Mouse (Mus musculus): Measurements from ENCODE around the gene Smad3. TPM values are rescaled to one million over a fixed set of nuclear protein-coding genes. Genes with fewer than 3 reads are reported as not detected.

Smad3 gene
- polyA plus RNA-seq, 1 experiment = 6.3 TPM

DNA sequence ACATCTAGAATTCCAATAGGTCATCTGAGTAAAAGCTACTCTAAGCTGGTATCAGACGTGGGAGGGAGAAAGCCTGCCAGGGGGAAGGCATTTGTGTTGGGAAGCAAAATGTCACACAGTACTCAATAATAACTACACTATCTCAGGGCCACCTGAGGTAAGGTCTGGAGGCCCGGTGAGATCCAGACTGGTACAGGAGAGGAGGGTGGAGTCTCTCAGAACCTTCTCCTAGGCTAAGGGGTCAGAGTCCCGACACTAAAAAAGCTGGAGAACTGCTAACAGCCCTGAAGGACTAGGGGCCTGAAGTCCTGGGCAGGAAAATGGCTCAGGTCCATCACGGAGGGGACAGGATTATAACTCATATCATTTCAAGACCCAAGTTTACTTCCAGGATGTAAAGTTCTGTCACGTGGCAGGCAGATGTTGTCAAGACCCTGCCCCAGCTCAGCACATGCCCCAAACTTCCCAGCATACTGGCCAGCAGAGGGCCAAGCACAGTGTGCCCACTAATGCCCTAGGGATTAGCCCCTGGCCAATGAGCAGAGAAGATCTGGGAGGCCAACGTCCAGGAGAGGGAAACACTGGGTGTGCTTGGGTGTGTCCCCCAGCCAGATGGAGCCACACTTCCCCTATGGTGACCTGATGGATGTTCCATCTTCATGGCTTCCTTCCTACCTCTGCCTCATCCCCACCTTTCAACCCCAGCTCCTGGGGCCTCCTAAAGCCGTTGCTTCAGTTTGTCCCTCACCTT, 24.1 kb upstream of the Smad3 start:
- TF ChIP-seq CEBPB (IDR thresholded peaks at IDR 0.05; ENCODE audit: low read depth) = no peak
- no peak for TF ChIP-seq MAX (IDR thresholded peaks at IDR 0.05)
- no peak for TF ChIP-seq FOSL1 (IDR thresholded peaks at IDR 0.05; ENCODE audit: insufficient read depth, low read length, poor library complexity, severe bottlenecking)
- no peak for TF ChIP-seq MYOG (IDR thresholded peaks at IDR 0.05; ENCODE audit: control insufficient read depth, extremely low read depth, insufficient read length)
- no peak for TF ChIP-seq USF1 (IDR thresholded peaks at IDR 0.05; ENCODE audit: low read depth)
- TF ChIP-seq MYOD1 (IDR thresholded peaks at IDR 0.05; ENCODE audit: control insufficient read depth, insufficient read length, low read depth) = no peak
- no peak for TF ChIP-seq CTCF (IDR thresholded peaks at IDR 0.05; ENCODE audit: control insufficient read depth, insufficient read depth, insufficient read length)
- H3ac ChIP-seq (ENCODE audit: control insufficient read depth, insufficient read length, low read depth) = no peak overlapping the region
- H3K4me3 ChIP-seq (ENCODE audit: insufficient read depth, poor library complexity, severe bottlenecking) = no peak overlapping the region
- H3K27me3 ChIP-seq (ENCODE audit: control insufficient read depth, insufficient read depth, insufficient read length) = no peaks in the 10 kb centered on the region
- H3K79me3 ChIP-seq (ENCODE audit: low read depth) = no peaks in the 10 kb centered on the region
- H3K79me2 ChIP-seq (ENCODE audit: control insufficient read depth, insufficient read depth) = no peaks in the 10 kb centered on the region
- H3K36me3 ChIP-seq (ENCODE audit: control insufficient read depth, insufficient read depth) = no peaks in the 10 kb centered on the region

DNA sequence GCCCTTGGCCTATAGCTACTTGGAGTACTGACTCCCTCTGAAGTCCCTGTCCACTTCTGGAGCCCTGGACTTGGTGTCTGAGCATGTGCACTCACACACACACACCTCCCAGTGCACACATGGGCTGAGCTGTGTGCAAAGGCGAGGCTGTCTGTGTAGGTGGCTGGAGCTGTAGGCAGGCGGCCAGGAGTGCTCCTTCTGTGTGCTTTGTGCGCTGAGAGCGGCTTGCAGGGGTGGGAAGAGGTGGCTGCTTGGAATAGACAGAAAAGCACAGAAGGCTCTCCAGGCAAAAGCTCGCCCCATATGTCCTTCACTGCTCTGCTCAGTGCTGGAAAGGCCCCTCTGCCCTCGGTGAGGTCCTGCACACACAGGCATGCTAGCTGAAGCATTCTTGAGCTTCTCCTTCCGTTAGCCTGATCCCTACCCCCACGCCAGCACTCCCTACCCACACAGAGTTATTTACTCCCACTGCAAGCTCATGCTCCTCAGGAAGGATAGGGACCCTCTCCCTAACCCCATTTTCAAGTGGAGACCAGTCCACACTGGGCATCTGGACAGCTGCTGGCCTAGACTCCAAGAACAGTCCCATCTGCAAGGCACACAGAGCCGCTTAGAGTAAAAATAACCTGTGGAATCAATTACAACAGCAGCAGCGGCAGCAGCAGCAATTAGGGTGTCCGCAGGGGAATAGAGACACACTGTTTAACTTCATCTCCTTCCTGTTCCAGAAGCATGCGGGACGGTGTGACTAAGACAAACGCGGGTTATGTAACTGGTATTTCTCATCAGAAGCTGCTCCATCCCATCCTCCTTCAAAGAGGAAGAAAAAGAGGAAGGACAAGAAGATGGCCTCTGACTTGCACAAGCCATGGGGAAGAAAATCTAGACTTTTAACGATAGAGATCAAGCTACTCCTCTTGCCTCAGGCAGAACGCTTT, 22.4 kb upstream of the Smad3 start:
- H3K27me3 ChIP-seq (ENCODE audit: control insufficient read depth, insufficient read depth, insufficient read length) = no peaks in the 10 kb centered on the region
- TF ChIP-seq USF1 (IDR thresholded peaks at IDR 0.05; ENCODE audit: low read depth) = no peak
- TF ChIP-seq CTCF (IDR thresholded peaks at IDR 0.05; ENCODE audit: control insufficient read depth, insufficient read depth, insufficient read length) = no peak
- TF ChIP-seq MYOD1 (IDR thresholded peaks at IDR 0.05; ENCODE audit: control insufficient read depth, insufficient read length, low read depth) = no peak
- no peak for TF ChIP-seq MYOG (IDR thresholded peaks at IDR 0.05; ENCODE audit: control insufficient read depth, extremely low read depth, insufficient read length)
- TF ChIP-seq CEBPB (IDR thresholded peaks at IDR 0.05; ENCODE audit: low read depth) = no peak
- no peak for TF ChIP-seq FOSL1 (IDR thresholded peaks at IDR 0.05; ENCODE audit: insufficient read depth, low read length, poor library complexity, severe bottlenecking)
- no peak for TF ChIP-seq MAX (IDR thresholded peaks at IDR 0.05)
- H3K36me3 ChIP-seq (ENCODE audit: control insufficient read depth, insufficient read depth) = no peaks in the 10 kb centered on the region
- no peaks in the 10 kb centered on the region for H3K79me3 ChIP-seq (ENCODE audit: low read depth)
- H3K4me3 ChIP-seq (ENCODE audit: insufficient read depth, poor library complexity, severe bottlenecking) = no peak overlapping the region
- no peaks in the 10 kb centered on the region for H3K79me2 ChIP-seq (ENCODE audit: control insufficient read depth, insufficient read depth)
- H3ac ChIP-seq (ENCODE audit: control insufficient read depth, insufficient read length, low read depth) = no peak overlapping the region

DNA sequence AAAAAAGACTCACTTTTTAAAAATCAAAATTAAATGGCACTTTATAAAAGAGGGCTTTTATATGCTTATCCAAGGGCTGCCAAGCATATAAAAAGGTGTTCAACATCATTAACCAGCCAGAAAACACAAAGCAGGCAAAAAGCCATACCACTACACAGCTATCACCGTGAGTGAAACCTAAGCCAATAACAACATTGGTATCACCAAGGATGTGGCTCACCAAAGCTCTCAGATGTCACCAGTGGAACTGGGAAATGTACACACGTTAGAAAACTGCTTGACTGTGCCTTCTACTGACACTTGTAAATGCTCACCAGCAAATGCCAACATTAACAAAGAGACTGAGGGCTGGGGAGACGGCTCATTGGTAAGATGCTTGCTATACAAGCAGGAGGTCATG, 18.9 kb upstream of the Smad3 start:
- H3K27me3 ChIP-seq (ENCODE audit: control insufficient read depth, insufficient read depth, insufficient read length) = no peaks in the 10 kb centered on the region
- no peak overlapping the region for H3K4me3 ChIP-seq (ENCODE audit: insufficient read depth, poor library complexity, severe bottlenecking)
- H3K79me3 ChIP-seq (ENCODE audit: low read depth) = no peaks in the 10 kb centered on the region
- no peak overlapping the region for H3ac ChIP-seq (ENCODE audit: control insufficient read depth, insufficient read length, low read depth)
- no peak for TF ChIP-seq CTCF (IDR thresholded peaks at IDR 0.05; ENCODE audit: control insufficient read depth, insufficient read depth, insufficient read length)
- TF ChIP-seq FOSL1 (IDR thresholded peaks at IDR 0.05; ENCODE audit: insufficient read depth, low read length, poor library complexity, severe bottlenecking) = no peak
- no peak for TF ChIP-seq MYOD1 (IDR thresholded peaks at IDR 0.05; ENCODE audit: control insufficient read depth, insufficient read length, low read depth)
- no peak for TF ChIP-seq MAX (IDR thresholded peaks at IDR 0.05)
- TF ChIP-seq MYOG (IDR thresholded peaks at IDR 0.05; ENCODE audit: control insufficient read depth, extremely low read depth, insufficient read length) = no peak
- TF ChIP-seq CEBPB (IDR thresholded peaks at IDR 0.05; ENCODE audit: low read depth) = no peak
- no peak for TF ChIP-seq USF1 (IDR thresholded peaks at IDR 0.05; ENCODE audit: low read depth)
- no peaks in the 10 kb centered on the region for H3K36me3 ChIP-seq (ENCODE audit: control insufficient read depth, insufficient read depth)
- no peaks in the 10 kb centered on the region for H3K79me2 ChIP-seq (ENCODE audit: control insufficient read depth, insufficient read depth)

- no peak overlapping the region for H3K4me3 ChIP-seq (ENCODE audit: insufficient read depth, poor library complexity, severe bottlenecking)
- no peaks in the 10 kb centered on the region for H3K36me3 ChIP-seq (ENCODE audit: control insufficient read depth, insufficient read depth)
- no peaks in the 10 kb centered on the region for H3K79me2 ChIP-seq (ENCODE audit: control insufficient read depth, insufficient read depth)
- TF ChIP-seq USF1 (IDR thresholded peaks at IDR 0.05; ENCODE audit: low read depth) (no peak), MAX (IDR thresholded peaks at IDR 0.05) (no peak), CEBPB (IDR thresholded peaks at IDR 0.05; ENCODE audit: low read depth) (no peak), FOSL1 (IDR thresholded peaks at IDR 0.05; ENCODE audit: insufficient read depth, low read length, poor library complexity, severe bottlenecking) (no peak), MYOD1 (IDR thresholded peaks at IDR 0.05; ENCODE audit: control insufficient read depth, insufficient read length, low read depth) (no peak), MYOG (IDR thresholded peaks at IDR 0.05; ENCODE audit: control insufficient read depth, extremely low read depth, insufficient read length) (no peak), CTCF (IDR thresholded peaks at IDR 0.05; ENCODE audit: control insufficient read depth, insufficient read depth, insufficient read length) (no peak)
- H3K79me3 ChIP-seq (ENCODE audit: low read depth) = no peaks in the 10 kb centered on the region
- H3ac ChIP-seq (ENCODE audit: control insufficient read depth, insufficient read length, low read depth) = no peak overlapping the region
- H3K27me3 ChIP-seq (ENCODE audit: control insufficient read depth, insufficient read depth, insufficient read length) = no peaks in the 10 kb centered on the region
These were observed 17.2 kb upstream of the Smad3 start for GRCm38 (mm10) chr9:63774854-63775483.

- no peaks in the 10 kb centered on the region for H3K79me3 ChIP-seq (ENCODE audit: low read depth)
- no peaks in the 10 kb centered on the region for H3K36me3 ChIP-seq (ENCODE audit: control insufficient read depth, insufficient read depth)
- H3K4me3 ChIP-seq (ENCODE audit: insufficient read depth, poor library complexity, severe bottlenecking) = no peak overlapping the region
- no peaks in the 10 kb centered on the region for H3K27me3 ChIP-seq (ENCODE audit: control insufficient read depth, insufficient read depth, insufficient read length)
- TF ChIP-seq USF1 (IDR thresholded peaks at IDR 0.05; ENCODE audit: low read depth) (no peak), FOSL1 (IDR thresholded peaks at IDR 0.05; ENCODE audit: insufficient read depth, low read length, poor library complexity, severe bottlenecking) (no peak)
- no peaks in the 10 kb centered on the region for H3K79me2 ChIP-seq (ENCODE audit: control insufficient read depth, insufficient read depth)
- H3ac ChIP-seq (ENCODE audit: control insufficient read depth, insufficient read length, low read depth) = no peak overlapping the region
These were observed 14.7 kb upstream of the Smad3 start for GRCm38 (mm10) chr9:63772452-63772851.
